Mouse (Mus musculus): ENCODE results near the gene Vps72.

- no peak for TF ChIP-seq POLR2A (IDR thresholded peaks at IDR 0.05; ENCODE audit: low read depth, low read length)
- no peak for TF ChIP-seq CTCF (conservative IDR thresholded peaks at IDR 0.05; ENCODE audit: insufficient read depth, insufficient read length, low read depth, low read length)
Observed at GRCm38 (mm10) chr3:95141952-95142616, 31.3 kb downstream of the Vps72 start, which contains the start of gene Tnfaip8l2.

Data from kidney, adult 2 months (tissue).